Mouse (Mus musculus) liver, embryonic 11.5 days (tissue): ENCODE data around the gene Ttc24. TPM values are rescaled to one million over a fixed set of nuclear protein-coding genes. Genes with fewer than 3 reads are reported as not detected.

Source experiments
- polyA plus RNA-seq: library from polyadenylated mRNA; unstranded; fragments of >200 nt; fragmentation: Nextera tagmentation; extraction: Ambion mirVana; gene quantifications from 2 replicates; pipeline ENCODE4 v1.2.1, GENCODE M21; 2014

Ttc24 gene
- polyA plus RNA-seq, 1 experiment from 2014 or later = not detected

Other genes with a start within 250 kb of the Ttc24 start
- gene Sh2d2a, start 231.5 kb downstream of the Ttc24 start, polyA plus RNA-seq = 0.13 and 0.15 TPM in 2 replicates
- 15.4 and 15.6 TPM in 2 replicates for gene Prcc, start 192.7 kb downstream of the Ttc24 start, polyA plus RNA-seq
- gene Hdgf, start 172.0 kb downstream of the Ttc24 start, polyA plus RNA-seq = 520 and 526 TPM in 2 replicates
- gene Mrpl24, start 158.8 kb downstream of the Ttc24 start, polyA plus RNA-seq = 95.7 and 97.5 TPM in 2 replicates
- gene Isg20l2, start 148.0 kb downstream of the Ttc24 start, polyA plus RNA-seq = 66.9 and 68.1 TPM in 2 replicates
- 17.5 and 18.8 TPM in 2 replicates for gene Rrnad1, start 147.6 kb downstream of the Ttc24 start, polyA plus RNA-seq
- 24.9 and 29.9 TPM in 2 replicates for gene Crabp2, start 129.6 kb downstream of the Ttc24 start, polyA plus RNA-seq
- 4.9 and 5.8 TPM in 2 replicates for gene Nes, start 107.2 kb downstream of the Ttc24 start, polyA plus RNA-seq
- gene Bcan, start 78.1 kb downstream of the Ttc24 start, polyA plus RNA-seq = 0.08 TPM in 1 of 2 replicates, not detected in the other
- not detected in 2 replicates for gene Hapln2, start 50.7 kb downstream of the Ttc24 start, polyA plus RNA-seq
- 60.6 and 60.7 TPM in 2 replicates for gene Gpatch4, start 35.2 kb downstream of the Ttc24 start, polyA plus RNA-seq
- 98.7 and 106 TPM in 2 replicates for gene Naxe, start 19.8 kb downstream of the Ttc24 start, polyA plus RNA-seq
- gene Iqgap3, start 3.7 kb upstream of the Ttc24 start, polyA plus RNA-seq = 16.8 and 19.1 TPM in 2 replicates
- 27.6 and 28.0 TPM in 2 replicates for gene Mef2d, start 64.1 kb upstream of the Ttc24 start, polyA plus RNA-seq
- 16.3 and 19.5 TPM in 2 replicates for gene Rhbg, start 176.4 kb upstream of the Ttc24 start, polyA plus RNA-seq
- gene Gm38392, start 208.9 kb upstream of the Ttc24 start, polyA plus RNA-seq = 0.31 and 1.4 TPM in 2 replicates
- 14.0 and 17.7 TPM in 2 replicates for gene Tsacc, start 218.7 kb upstream of the Ttc24 start, polyA plus RNA-seq
- gene Cct3, start 218.8 kb upstream of the Ttc24 start, polyA plus RNA-seq = 694 and 747 TPM in 2 replicates
- gene Glmp, start 246.7 kb upstream of the Ttc24 start, polyA plus RNA-seq = 111 and 113 TPM in 2 replicates